9 mouse cellular contexts compared by ENCODE assay signal in genomic region chr17:45403207-45403606, GRCm38 (mm10). TPM values are rescaled to one million over a fixed set of nuclear protein-coding genes. Genes with fewer than 3 reads are reported as not detected.
A peak's percentile ranks its signal among the peaks of the same experiment; 100 is the strongest.
DNase-seq lines count a peak whose midpoint lies in the region; ATAC-seq and TF ChIP-seq lines count a peak whose summit lies in the region.
"Had no signal": no experiment of that assay in that cellular context is flagged by ENCODE, and none has a peak within 500 bp of the region (broad histone marks: within the 10 kb centered on the region; RNA-seq: fewer than 3 reads in every experiment).

No protein-coding gene starts in this region.

- TF ChIP-seq POLR2A in cerebellum, adult 2 months (IDR thresholded peaks at IDR 0.05; ENCODE audit: borderline replicate concordance, insufficient read depth, low read length): no peak

- ATAC-seq in hindbrain, embryonic 11.5 days (ENCODE audit: low FRiP score): no peak
- peak; percentile 71; the same call in 1 of the 2 replicates for ATAC-seq in megakaryocyte-erythroid progenitor cell, adult 5-6 weeks (replicated peaks; ENCODE audit: low FRiP score, low TSS enrichment, poor library complexity, severe bottlenecking)

- H3K4me1 ChIP-seq in hindbrain, embryonic 11.5 days (replicated peaks; ENCODE audit: control insufficient read depth, insufficient read depth, low read length): no peaks in the 10 kb centered on the region
- H3K4me1 ChIP-seq in hindbrain, embryonic 10.5 days (replicated peaks): no peaks in the 10 kb centered on the region
- H3K4me1 ChIP-seq in ES-E14 (ENCODE audit: control insufficient read depth in 2 of 2, insufficient read depth in 2 of 2, low read length in 2 of 2, poor library complexity in 1 of 2): no peaks in the 10 kb centered on the region; a peak in 1 of 4 replicates
- peaks cover 3% of the 10 kb centered on the region; the same call in 1 of the 2 replicates for H3K4me1 ChIP-seq in cerebellum, adult 2 months (ENCODE audit: control insufficient read depth, insufficient read depth, low read length)

- 32% methylated on average over 3 of the region's 3 CpGs for WGBS in hindbrain, embryonic 11.5 days
- 44% methylated on average over 3 of the region's 3 CpGs for WGBS in hindbrain, embryonic 10.5 days
- 5% methylated on average over 3 of the region's 3 CpGs for WGBS in cerebellum, adult 2 months

- H3K4me3 ChIP-seq in hindbrain, embryonic 11.5 days (ENCODE audit: low read depth, low read length): no peak overlapping the region
- H3K4me3 ChIP-seq in hindbrain, embryonic 10.5 days: no peak overlapping the region
- no peak overlapping the region for H3K4me3 ChIP-seq in ES-E14 (ENCODE audit: insufficient read depth in 1 of 2, low read depth in 1 of 2, low read length in 2 of 2, poor library complexity in 1 of 2, severe bottlenecking in 1 of 2)
- no peak overlapping the region for H3K4me3 ChIP-seq in cerebellum, adult 2 months (replicated peaks; ENCODE audit: insufficient read depth, low read depth, low read length)
- H3K4me3 ChIP-seq: megakaryocyte, embryonic 14.5 days had no signal

- peak; percentile 76 for DNase-seq in hindbrain, embryonic 11.5 days (ENCODE audit: low spot score)
- no peak for DNase-seq in hindbrain, embryonic 10.5 days (ENCODE audit: low spot score)
- DNase-seq in ES-E14 (ENCODE audit: low read depth, low spot score): peak; percentile 54
- DNase-seq in cerebellum, adult 2 months: peak; percentile 25 to 48
- DNase-seq in frontal cortex, adult 2 months (ENCODE audit: extremely low spot score in 1 of 2, low spot score in 1 of 2): peak; percentile 32 to 88
- peak; percentile 53 to 56 for DNase-seq in kidney, postnatal 4 days
- DNase-seq in thymus, postnatal 14 days: peak; percentile 56

- no peaks in the 10 kb centered on the region for H3K27me3 ChIP-seq in hindbrain, embryonic 11.5 days (ENCODE audit: control insufficient read depth, insufficient read depth, low read length)
- no peaks in the 10 kb centered on the region for H3K27me3 ChIP-seq in hindbrain, embryonic 10.5 days (ENCODE audit: insufficient read depth, poor library complexity, severe bottlenecking)
- no peaks in the 10 kb centered on the region for H3K27me3 ChIP-seq in cerebellum, adult 2 months (ENCODE audit: control insufficient read depth, insufficient read depth, low read length)
- H3K27me3 ChIP-seq: megakaryocyte, embryonic 14.5 days had no signal

- H3K4me2 ChIP-seq in hindbrain, embryonic 11.5 days (replicated peaks; ENCODE audit: low read depth, low read length): no peak overlapping the region

- in situ Hi-C loops in ES-E14 (cut with MboI; ENCODE audit: low sequenced_read_pairs in 2 of 2, unreplicated experiment in 2 of 2): loop anchor here in 1 of 2 experiments (25.0 kb wide), 1 partner anchor 809 kb away; the partner anchor contains the start of genes Polh and Xpo5

- H3K9ac ChIP-seq in hindbrain, embryonic 11.5 days (ENCODE audit: low read depth, low read length): no peak overlapping the region
- H3K9ac ChIP-seq in ES-E14 (ENCODE audit: insufficient read depth, low read depth, low read length, poor library complexity, severe bottlenecking): no peak overlapping the region

- no peak overlapping the region for H3K27ac ChIP-seq in hindbrain, embryonic 11.5 days (ENCODE audit: low read depth, low read length)
- no peak overlapping the region for H3K27ac ChIP-seq in hindbrain, embryonic 10.5 days
- no peak overlapping the region for H3K27ac ChIP-seq in ES-E14 (ENCODE audit: insufficient read depth, low read depth, low read length, poor library complexity, severe bottlenecking)
- H3K27ac ChIP-seq in cerebellum, adult 2 months (ENCODE audit: insufficient read depth, low read length): no peak overlapping the region

- no peaks in the 10 kb centered on the region for H3K9me3 ChIP-seq in hindbrain, embryonic 11.5 days (ENCODE audit: control insufficient read depth, low read length)
- H3K9me3 ChIP-seq in hindbrain, embryonic 10.5 days: no peaks in the 10 kb centered on the region
- H3K9me3 ChIP-seq in ES-E14 (ENCODE audit: control insufficient read depth, insufficient read depth, low read depth, low read length): no peaks in the 10 kb centered on the region
- H3K9me3 ChIP-seq: megakaryocyte, embryonic 14.5 days had no signal

- no peak; the same call in 1 of the 2 replicates for TF ChIP-seq CTCF in cerebellum, adult 2 months (IDR thresholded peaks at IDR 0.05; ENCODE audit: borderline replicate concordance, insufficient read depth, low read depth, low read length)

- H3K36me3 ChIP-seq in hindbrain, embryonic 11.5 days (ENCODE audit: control insufficient read depth, insufficient read depth, low read length): peaks cover 6% of the 10 kb centered on the region; the same call in 1 of the 2 replicates
- peaks cover 91% of the 10 kb centered on the region for H3K36me3 ChIP-seq in hindbrain, embryonic 10.5 days
- peaks cover 20% of the 10 kb centered on the region for H3K36me3 ChIP-seq in ES-E14 (ENCODE audit: control insufficient read depth, insufficient read depth, low read length, poor library complexity, severe bottlenecking)

TF ChIP-seq in ES-E14, 5 proteins besides CTCF, POLR2A, EP300 and RAD21:
- TF ChIP-seq HCFC1 (IDR thresholded peaks at IDR 0.05; ENCODE audit: borderline replicate concordance, insufficient read depth, low read length) (no peak), ZC3H11A (IDR thresholded peaks at IDR 0.05; ENCODE audit: borderline replicate concordance, low read depth, low read length) (no peak), CHD2 (IDR thresholded peaks at IDR 0.05; ENCODE audit: low read depth, low read length) (no peak), ZNF384 (IDR thresholded peaks at IDR 0.05; ENCODE audit: low read depth, low read length) (no peak)

RNA-seq across cellular contexts. Expression of gene Cdc5l, which starts 30.3 kb away (rescaled TPM):
- 86.2 and 87.3 TPM in 2 replicates for polyA plus RNA-seq in hindbrain, embryonic 11.5 days (2014; fragmentation: Nextera tagmentation; extraction: Ambion mirVana)
- polyA plus RNA-seq in hindbrain, embryonic 10.5 days (2016; fragmentation: Nextera tagmentation; extraction: Ambion mirVana): 54.8 and 65.1 TPM in 2 replicates
- 116 and 125 TPM in 2 replicates for total RNA-seq in ES-E14 (2012; rRNA removed)
- polyA plus RNA-seq in cerebellum, adult 2 months (2012; rRNA removed): 37.7 and 38.1 TPM in 2 replicates
- 30.8 and 33.6 TPM in 2 replicates for polyA plus RNA-seq in frontal cortex, adult 2 months (2012; rRNA removed)
- 64.4 and 65.7 TPM in 2 replicates for total RNA-seq in megakaryocyte-erythroid progenitor cell, adult 5-6 weeks (2014; fragmentation: Nextera tagmentation)
- 115 and 138 TPM in 2 replicates for total RNA-seq in megakaryocyte-erythroid progenitor cell, adult 5-6 weeks (2017)
